In the genomic region with DNA sequence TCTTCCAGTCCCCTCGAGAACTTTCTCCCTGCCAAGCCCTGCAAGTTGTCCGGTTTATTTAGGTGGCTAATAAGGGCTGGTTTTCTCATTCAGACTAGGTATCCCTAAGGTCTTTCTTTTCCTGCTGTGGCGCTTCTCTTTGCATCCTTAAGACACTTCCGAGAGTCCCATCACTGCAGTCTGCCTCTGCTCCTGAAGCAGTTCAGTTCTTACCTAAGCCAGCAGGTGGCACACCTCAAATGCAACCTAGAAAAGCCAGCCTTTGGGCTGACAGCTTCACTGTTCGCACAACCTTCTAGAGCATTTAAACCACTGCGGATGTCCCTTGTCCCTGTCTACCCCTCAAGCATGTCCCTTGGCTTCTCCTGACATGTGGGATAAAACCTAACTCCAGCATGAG, we compare ENCODE assay signal across 9 mouse cellular contexts. TPM values are rescaled to one million over a fixed set of nuclear protein-coding genes. Genes with fewer than 3 reads are reported as not detected.
A peak's percentile ranks its signal among the peaks of the same experiment; 100 is the strongest.
DNase-seq lines count a peak whose midpoint lies in the region; ATAC-seq lines count a peak whose summit lies in the region.
"Had no signal": no experiment of that assay in that cellular context is flagged by ENCODE, and none has a peak within 500 bp of the region (broad histone marks: within the 10 kb centered on the region; RNA-seq: fewer than 3 reads in every experiment).

No protein-coding gene starts in this region.

- H3K4me3 ChIP-seq in limb, embryonic 10.5 days: no peak overlapping the region

- peak; percentile 38; the same call in 1 of the 2 replicates for ATAC-seq in granulocyte monocyte progenitor cell, adult 5-6 weeks (replicated peaks; ENCODE audit: poor library complexity, severe bottlenecking)
- ATAC-seq: Patski had no signal

- peaks cover 27% of the 10 kb centered on the region for H3K27me3 ChIP-seq in limb, embryonic 10.5 days (ENCODE audit: low read depth, poor library complexity, severe bottlenecking)

- H3K27ac ChIP-seq in limb, embryonic 10.5 days: no peak overlapping the region

- no peaks in the 10 kb centered on the region for H3K9me3 ChIP-seq in limb, embryonic 10.5 days (replicated peaks)

- 20% methylated on average over 6 of the region's 6 CpGs for WGBS in limb, embryonic 10.5 days

- peaks cover 20% of the 10 kb centered on the region for H3K4me1 ChIP-seq in limb, embryonic 10.5 days

- H3K36me3 ChIP-seq in limb, embryonic 10.5 days: peaks cover 43% of the 10 kb centered on the region

- peak; percentile 60 for DNase-seq in cerebellum, adult 18-20 months
- no peak for DNase-seq in cerebellum, adult 11-12 months
- peak; percentile 27 for DNase-seq in urinary bladder, postnatal 14 days (ENCODE audit: low spot score)
- DNase-seq in urinary bladder, adult 2 months (ENCODE audit: low spot score): no peak
- DNase-seq in limb, embryonic 10.5 days (ENCODE audit: low spot score): peak; percentile 56
- peak; percentile 68 for DNase-seq in retina, embryonic 14.5 days (ENCODE audit: low spot score)
- DNase-seq in spleen, adult 12 weeks (ENCODE audit: low spot score): no peak

RNA-seq across cellular contexts. Expression of gene Eps8l1, which starts 19.2 kb away (rescaled TPM):
- polyA plus RNA-seq in urinary bladder, adult 2 months (2012; rRNA removed): 19.2 and 21.2 TPM in 2 replicates
- 5.0 and 7.7 TPM in 2 replicates for total RNA-seq in granulocyte monocyte progenitor cell, adult 5-6 weeks (2014; fragmentation: Nextera tagmentation)
- total RNA-seq in granulocyte monocyte progenitor cell, adult 5-6 weeks (2017): 1.6 and 7.1 TPM in 2 replicates
- polyA plus RNA-seq in limb, embryonic 10.5 days (2016; fragmentation: Nextera tagmentation; extraction: Ambion mirVana): 2.7 and 5.4 TPM in 2 replicates

RNA-seq across cellular contexts. Expression of gene Ppp1r12c, which starts 21.8 kb away (rescaled TPM):
- 72.0 and 159 TPM in 2 replicates for polyA plus RNA-seq in urinary bladder, adult 2 months (2012; rRNA removed)
- total RNA-seq in granulocyte monocyte progenitor cell, adult 5-6 weeks (2014; fragmentation: Nextera tagmentation): 92.2 and 131 TPM in 2 replicates
- 99.6 and 109 TPM in 2 replicates for total RNA-seq in granulocyte monocyte progenitor cell, adult 5-6 weeks (2017)
- polyA plus RNA-seq in limb, embryonic 10.5 days (2016; fragmentation: Nextera tagmentation; extraction: Ambion mirVana): 36.8 and 42.1 TPM in 2 replicates

RNA-seq across cellular contexts. Expression of gene Rdh13, which starts 34.2 kb away (rescaled TPM):
- polyA plus RNA-seq in urinary bladder, adult 2 months (2012; rRNA removed): 22.3 and 24.7 TPM in 2 replicates
- 9.1 and 12.1 TPM in 2 replicates for total RNA-seq in granulocyte monocyte progenitor cell, adult 5-6 weeks (2014; fragmentation: Nextera tagmentation)
- 11.9 and 21.9 TPM in 2 replicates for total RNA-seq in granulocyte monocyte progenitor cell, adult 5-6 weeks (2017)
- 31.9 and 35.0 TPM in 2 replicates for polyA plus RNA-seq in limb, embryonic 10.5 days (2016; fragmentation: Nextera tagmentation; extraction: Ambion mirVana)

RNA-seq across cellular contexts. Expression of gene Tnnt1, which starts 36.5 kb away (rescaled TPM):
- polyA plus RNA-seq in urinary bladder, adult 2 months (2012; rRNA removed): 7.5 and 8.8 TPM in 2 replicates
- total RNA-seq in granulocyte monocyte progenitor cell, adult 5-6 weeks (2014; fragmentation: Nextera tagmentation): 7.3 and 16.1 TPM in 2 replicates
- total RNA-seq in granulocyte monocyte progenitor cell, adult 5-6 weeks (2017): 14.1 and 22.3 TPM in 2 replicates
- 4.1 and 15.3 TPM in 2 replicates for polyA plus RNA-seq in limb, embryonic 10.5 days (2016; fragmentation: Nextera tagmentation; extraction: Ambion mirVana)
- polyA plus RNA-seq: Patski had no signal

RNA-seq across cellular contexts. Expression of gene Tnni3, which starts 44.4 kb away (rescaled TPM):
- polyA plus RNA-seq in urinary bladder, adult 2 months (2012; rRNA removed): 5.1 and 5.5 TPM in 2 replicates
- 17.0 TPM in 1 of 2 replicates, not detected in the other for total RNA-seq in granulocyte monocyte progenitor cell, adult 5-6 weeks (2014; fragmentation: Nextera tagmentation)
- total RNA-seq in granulocyte monocyte progenitor cell, adult 5-6 weeks (2017): 2.7 and 4.1 TPM in 2 replicates
- polyA plus RNA-seq in limb, embryonic 10.5 days (2016; fragmentation: Nextera tagmentation; extraction: Ambion mirVana): 2.6 and 3.1 TPM in 2 replicates

Comparison
In these comparisons a context has a peak if more than half of its experiments do, and no peak if none do; other contexts are left out.
1. DNase-seq: peak in cerebellum, adult 18-20 months (2 of 2), urinary bladder, postnatal 14 days (single experiment), limb, embryonic 10.5 days (single experiment) and retina, embryonic 14.5 days (single experiment); none in cerebellum, adult 11-12 months (single experiment), urinary bladder, adult 2 months (single experiment) and spleen, adult 12 weeks (single experiment).